Mouse (Mus musculus) left cerebral cortex, postnatal 4 days (tissue): ENCODE results near the gene Vmn1r197. TPM values are rescaled to one million over a fixed set of nuclear protein-coding genes. Genes with fewer than 3 reads are reported as not detected.
"Not testable (repeated sequence)": the region's sequence is repeated elsewhere in the genome, so short reads cannot be mapped to it uniquely, and the experiment has no call there.

ENCODE experiments used
- DNase-seq: peaks from one replicate; pipeline ENCODE4 v3.0.0-alpha.2; 2022
- intact Hi-C: fragments of 180-260 bp; cut with DNase I; formaldehyde crosslinking; loops from one replicate; pipeline ENCODE4 v1.15.1; 2025
- total RNA-seq, 2 experiments: library from RNA; stranded (reverse); gene quantifications; 2 replicates each; pipeline ENCODE4 v1.2.3; 2021

Gene Vmn1r197
- not detected for total RNA-seq

DNA sequence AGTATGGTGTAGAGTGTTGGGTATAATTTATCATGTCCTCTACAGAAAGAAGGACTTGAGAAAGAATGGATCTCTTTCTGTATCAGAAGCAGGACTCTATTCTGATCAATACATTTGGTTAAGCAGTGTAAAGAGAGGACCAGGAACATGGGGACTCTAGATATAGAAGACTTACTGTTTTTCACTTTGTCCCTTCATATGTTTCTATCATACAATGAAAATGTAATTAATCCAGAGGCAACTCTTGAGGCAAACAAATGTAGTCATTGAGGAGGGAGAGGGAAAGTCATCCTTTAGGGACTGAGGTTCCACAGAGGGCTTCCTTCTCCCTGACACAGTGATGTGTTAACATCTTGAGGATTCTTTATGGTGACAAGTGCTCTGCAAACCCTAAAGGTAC lies at the start of gene Vmn1r197:
TSS of gene Vmn1r197 (plus strand) at position 301 of the 400 bp plus-strand sequence.
- intact Hi-C loops = no loop called here

DNA sequence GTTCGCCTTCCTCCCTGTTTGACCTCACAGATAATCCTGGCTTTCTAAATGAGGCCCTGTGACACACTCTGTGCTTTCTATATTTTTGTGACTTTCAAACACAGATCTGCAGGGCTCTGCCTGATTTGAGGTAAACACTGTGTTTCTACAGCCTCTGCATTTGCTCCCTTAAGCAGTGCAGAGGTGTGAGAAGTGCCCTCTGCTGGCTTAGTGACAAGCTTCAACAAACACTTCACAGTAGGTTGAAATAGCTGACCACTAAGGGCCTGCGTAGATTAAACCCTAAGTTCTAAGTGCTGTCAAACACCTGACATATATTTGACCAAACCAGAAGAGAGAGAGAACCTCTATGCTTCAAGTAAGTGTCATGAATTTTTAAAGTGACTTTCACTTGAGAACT lies 39.8 kb upstream of the Vmn1r197 start:
- intact Hi-C loops = no loop called here

More for the DNA sequence above, at the start of gene Vmn1r197:
- no peak for DNase-seq

DNA sequence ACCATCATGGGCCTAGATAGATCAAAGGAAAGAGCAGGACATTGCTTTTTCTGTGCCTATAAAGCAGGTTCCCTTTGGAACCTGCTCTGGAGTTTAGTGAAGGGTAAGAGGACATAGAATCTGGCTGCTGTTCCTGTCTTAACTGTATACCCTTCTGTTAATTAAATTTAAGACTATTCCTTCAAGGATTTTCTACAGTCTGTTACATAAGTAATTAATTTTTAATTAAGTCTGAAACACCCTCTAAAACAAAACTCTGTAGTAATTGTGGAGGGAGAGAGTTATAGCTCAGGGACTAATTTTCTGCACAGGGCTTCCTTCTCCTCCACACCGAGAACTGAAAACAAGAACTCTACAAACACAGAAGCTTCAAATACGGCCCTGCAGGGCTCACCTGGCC lies 34.8 kb upstream of the Vmn1r197 start, which contains the start of gene Vmn1r196:
TSS of gene Vmn1r196 (plus strand) at position 301 of the 400 bp plus-strand sequence.
- intact Hi-C loops = no loop called here

More for the DNA sequence above, 39.8 kb upstream of the Vmn1r197 start:
- DNase-seq = no peak

DNA sequence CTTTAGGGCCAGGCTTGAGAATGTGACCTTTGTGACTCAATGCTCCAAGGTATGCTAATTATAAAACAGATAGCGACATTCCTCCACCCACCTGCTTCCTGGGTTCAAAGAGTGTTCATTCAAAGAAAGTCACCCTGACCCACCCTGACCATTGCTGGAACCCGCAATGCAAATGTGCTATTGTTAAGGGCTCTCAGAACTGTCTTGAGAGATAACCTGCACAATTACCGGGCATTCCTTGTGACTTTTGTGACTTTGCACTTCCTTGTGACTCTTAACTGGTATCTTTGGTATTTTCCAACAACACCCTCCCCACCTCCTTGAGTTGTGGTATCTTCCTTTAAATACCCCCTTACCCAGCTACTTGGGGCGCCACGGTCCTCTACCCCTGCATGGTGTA lies 16.3 kb upstream of the Vmn1r197 start:
- DNase-seq, intact Hi-C loops: not testable (repeated sequence)

More for the DNA sequence above, 34.8 kb upstream of the Vmn1r197 start, which contains the start of gene Vmn1r196:
- no peak for DNase-seq

DNA sequence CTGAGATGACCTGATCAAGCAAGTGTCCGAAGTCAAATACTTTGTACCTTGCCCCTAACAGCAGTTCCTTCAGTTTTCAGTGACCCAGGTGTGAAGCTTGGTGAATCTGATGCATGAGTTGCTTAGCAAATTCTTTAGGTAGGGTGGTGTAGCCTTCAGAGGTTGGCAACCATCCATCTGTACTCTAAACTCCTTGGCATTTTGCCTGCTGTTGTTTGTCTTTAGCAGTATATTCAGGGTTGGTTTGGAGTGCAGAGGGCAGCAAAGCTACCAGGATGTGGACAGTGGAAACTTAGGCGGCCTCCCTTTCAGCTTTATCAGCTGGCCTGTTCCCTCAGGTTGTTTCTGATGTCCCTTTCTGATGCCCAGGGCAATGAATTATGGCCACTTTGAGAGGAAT lies 9.0 kb upstream of the Vmn1r197 start:
- DNase-seq = no peak
- intact Hi-C loops = no loop called here

DNA sequence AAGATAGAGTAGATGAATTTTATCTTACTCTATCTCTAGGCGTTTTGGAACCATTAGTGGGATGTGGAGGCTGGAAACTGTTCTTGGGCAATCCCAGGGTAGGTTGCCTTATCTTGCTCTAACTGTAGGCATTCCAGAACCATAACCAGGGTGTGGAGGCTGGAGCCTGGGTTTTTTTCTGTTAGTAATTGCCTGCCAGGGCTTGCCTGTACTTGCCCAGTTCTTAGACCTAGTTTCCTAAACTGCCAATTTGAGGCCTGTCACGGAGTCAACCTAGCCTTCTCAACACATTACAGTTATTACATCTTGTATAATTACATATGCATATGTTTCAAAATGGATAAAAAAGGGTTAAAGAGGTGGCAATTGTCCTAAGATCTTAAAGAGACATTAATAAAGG lies 7.0 kb upstream of the Vmn1r197 start:
- intact Hi-C loops = no loop called here

DNA sequence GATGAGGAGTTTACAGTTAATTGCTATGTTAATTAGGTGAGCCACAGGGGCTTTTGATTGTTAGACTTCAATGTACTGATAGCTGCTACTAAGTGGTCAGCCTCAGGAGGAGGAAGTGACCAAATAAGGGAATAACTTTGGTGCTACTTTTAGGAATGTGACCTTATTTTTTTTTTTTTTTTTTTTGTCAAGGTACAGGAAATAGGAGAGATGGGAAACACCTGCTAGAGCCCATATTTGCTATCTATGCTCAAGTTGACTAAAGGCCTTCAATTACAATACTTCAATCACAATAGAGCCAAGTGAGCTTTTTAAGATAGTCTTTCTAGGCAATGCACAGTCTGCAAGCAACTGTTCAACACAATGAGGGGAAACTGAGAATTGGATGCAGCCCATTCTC lies 4.3 kb upstream of the Vmn1r197 start:
- DNase-seq = no peak
- intact Hi-C loops = no loop called here

More for the DNA sequence above, 7.0 kb upstream of the Vmn1r197 start:
- no peak for DNase-seq

DNA sequence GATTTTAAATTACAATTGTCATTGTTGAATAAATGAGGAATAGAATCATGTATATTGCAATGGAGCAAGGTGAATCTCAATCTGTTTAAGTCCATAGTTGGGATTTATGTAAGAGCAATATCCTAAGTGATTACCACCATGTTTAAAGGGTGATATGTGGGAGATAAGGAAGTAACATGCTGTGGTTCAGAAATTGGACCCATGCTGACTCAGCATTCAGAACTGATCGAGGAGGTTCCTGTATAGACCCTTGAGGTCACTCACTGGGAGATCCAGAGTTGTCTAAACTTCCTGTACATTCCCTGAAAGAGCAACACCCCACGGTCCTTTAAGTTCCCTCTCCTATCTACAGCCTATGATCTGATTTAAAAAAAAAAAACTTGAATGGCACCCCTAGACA lies 8.9 kb downstream of the Vmn1r197 start:
- no peak for DNase-seq

DNA sequence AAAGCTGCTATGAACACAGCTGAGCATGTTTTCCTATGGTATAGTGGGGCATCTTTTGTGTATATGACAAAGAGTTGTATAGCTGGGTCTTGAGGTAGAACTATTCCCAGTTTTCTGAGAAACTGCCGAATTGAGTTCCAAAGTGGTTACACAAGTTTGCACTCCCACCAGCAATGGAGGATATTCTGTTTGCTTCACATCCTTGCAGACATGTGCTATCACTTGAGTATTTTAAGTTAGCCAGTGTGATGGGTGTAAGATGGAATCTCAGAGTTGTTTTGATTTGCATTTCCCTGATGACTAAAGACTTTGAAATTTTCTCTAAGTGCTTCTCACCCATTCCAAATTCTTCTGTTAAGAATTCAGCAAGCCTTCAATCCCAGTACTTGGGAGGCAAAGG lies 11.2 kb downstream of the Vmn1r197 start:
- DNase-seq = no peak
- intact Hi-C loops = no loop called here

More for the DNA sequence above, 8.9 kb downstream of the Vmn1r197 start:
- intact Hi-C loops = no loop called here

DNA sequence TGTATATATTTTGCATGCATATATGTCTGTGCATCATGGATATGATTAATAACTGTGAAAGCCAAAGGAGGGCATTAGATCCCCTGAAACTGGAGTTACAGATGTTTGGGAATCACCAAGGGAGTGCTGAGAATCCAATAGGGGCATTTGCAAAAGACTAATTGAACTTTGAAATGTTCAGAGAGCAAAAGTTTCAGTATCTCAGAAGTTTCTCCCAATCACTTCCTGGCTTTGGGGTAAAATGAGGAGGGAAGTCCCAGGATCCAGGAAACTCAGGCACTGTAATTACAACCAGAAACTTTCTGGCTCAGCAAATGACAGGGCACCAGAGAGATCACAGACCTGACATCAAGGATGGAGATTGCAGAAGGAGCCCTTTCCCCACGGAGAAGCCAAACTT lies 25.7 kb downstream of the Vmn1r197 start, which contains the start of gene Vmn1r198:
TSS of gene Vmn1r198 (plus strand) at position 301 of the 400 bp plus-strand sequence.
- no peak for DNase-seq
- intact Hi-C loops = no loop called here

DNA sequence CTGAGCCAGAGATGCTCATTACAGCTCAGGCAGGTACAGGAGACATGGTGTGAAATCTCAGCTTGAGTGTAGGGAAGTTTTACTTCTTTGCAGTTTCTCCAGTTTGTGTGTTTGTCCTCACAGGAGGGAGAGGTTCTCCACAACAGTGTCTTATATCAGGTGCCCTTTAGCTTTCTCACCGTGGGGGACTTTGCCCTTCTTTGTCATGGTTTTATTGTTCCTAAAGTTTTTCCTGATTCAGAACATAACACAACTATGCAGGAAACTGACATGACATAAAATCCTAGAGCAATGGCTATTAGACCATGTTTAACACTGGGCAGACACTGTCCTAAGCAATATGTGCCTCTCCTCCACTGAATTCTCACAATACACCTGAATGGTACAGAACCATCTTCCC lies 26.4 kb downstream of the Vmn1r197 start:
- DNase-seq = no peak
- intact Hi-C loops = no loop called here

DNA sequence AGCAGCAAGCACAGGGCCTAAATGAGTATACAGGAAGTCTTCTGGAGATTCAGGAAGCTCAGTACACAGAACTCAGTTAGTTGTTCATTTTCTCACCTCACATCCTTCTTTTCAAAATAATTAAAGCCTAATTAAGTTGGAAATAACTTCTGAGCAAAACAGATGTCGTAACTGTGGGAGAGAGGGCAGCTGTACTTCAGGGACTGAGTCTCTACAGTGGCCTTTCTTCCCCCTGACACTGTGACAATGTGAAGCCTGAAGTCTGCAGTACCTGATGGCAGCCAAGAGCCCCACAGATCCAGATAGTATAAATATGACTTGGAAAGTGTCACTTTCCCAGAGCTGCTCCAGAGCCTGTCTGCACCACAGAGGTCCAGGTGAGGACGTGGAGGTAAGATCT lies 55.1 kb downstream of the Vmn1r197 start, which contains the start of gene Vmn1r199:
TSS of gene Vmn1r199 (plus strand) at position 301 of the 400 bp plus-strand sequence.
- DNase-seq = no peak
- intact Hi-C loops = no loop called here

DNA sequence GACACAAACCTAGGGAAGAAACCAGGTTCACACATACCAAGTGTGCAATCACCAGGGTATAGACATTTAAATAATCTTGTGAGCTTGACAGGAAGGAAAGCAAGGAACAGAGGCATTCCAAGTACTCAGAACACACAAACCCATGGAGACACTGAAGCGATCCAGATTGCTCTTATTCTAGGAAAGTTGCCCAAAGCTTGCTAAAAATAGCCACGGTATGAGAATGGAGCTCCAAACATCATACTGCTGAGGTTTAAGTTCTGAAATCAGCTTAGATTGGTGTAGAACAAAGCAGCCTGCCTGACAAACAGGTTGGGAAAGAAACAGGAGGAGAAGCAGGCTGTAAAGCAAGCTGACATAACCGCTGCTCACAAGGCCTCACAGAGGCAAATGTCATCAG lies 56.7 kb downstream of the Vmn1r197 start:
- intact Hi-C loops, DNase-seq: not testable (repeated sequence)

Other genes with a start within 250 kb of the Vmn1r197 start
- gene Vmn1r188, start 240.1 kb upstream of the Vmn1r197 start, total RNA-seq = not detected
- gene Vmn1r189, start 218.8 kb upstream of the Vmn1r197 start, total RNA-seq = not detected
- gene Vmn1r191, start 140.6 kb upstream of the Vmn1r197 start, total RNA-seq = not detected
- gene Vmn1r192, start 133.4 kb upstream of the Vmn1r197 start, total RNA-seq = not detected
- not detected for gene Vmn1r193, start 101.4 kb upstream of the Vmn1r197 start, total RNA-seq
- not detected for gene Vmn1r194, start 80.4 kb upstream of the Vmn1r197 start, total RNA-seq
- not detected for gene Vmn1r195, start 54.1 kb upstream of the Vmn1r197 start, total RNA-seq
- not detected for gene Vmn1r196, start 34.7 kb upstream of the Vmn1r197 start, total RNA-seq
- gene Vmn1r198, start 25.8 kb downstream of the Vmn1r197 start, total RNA-seq = not detected
- gene Vmn1r199, start 55.2 kb downstream of the Vmn1r197 start, total RNA-seq = not detected
- not detected for gene Vmn1r200, start 65.8 kb downstream of the Vmn1r197 start, total RNA-seq
- gene Vmn1r201, start 147.3 kb downstream of the Vmn1r197 start, total RNA-seq = not detected
- not detected for gene Vmn1r202, start 180.8 kb downstream of the Vmn1r197 start, total RNA-seq
- gene Vmn1r203, start 193.5 kb downstream of the Vmn1r197 start, total RNA-seq = under 1 TPM in 1 of 2 experiments, not detected in 1; 0.06 TPM
- not detected for gene Vmn1r204, start 228.6 kb downstream of the Vmn1r197 start, total RNA-seq